Mouse (Mus musculus) hindbrain, postnatal 0 days (tissue): ENCODE measurements around the gene Kcnk7. TPM values are rescaled to one million over a fixed set of nuclear protein-coding genes. Genes with fewer than 3 reads are reported as not detected.
"Not testable (repeated sequence)": the region's sequence is repeated elsewhere in the genome, so short reads cannot be mapped to it uniquely, and the experiment has no call there.

Experiments
- ATAC-seq: fragments of 200-750 bp; cut with Nextera tagmentation; 2 replicates; pipeline ENCODE4 v1.8.0; 2017; ENCODE audit warnings: mild to moderate bottlenecking, moderate TSS enrichment, moderate library complexity
- DNase-seq: peaks from one replicate; pipeline ENCODE4 v3.0.0-alpha.2; 2015; ENCODE audit warnings: low spot score
- H3K27ac ChIP-seq: fragments of 300-500 bp; sonication (generic); 2 replicates; pipeline ENCODE4 v1.5.1; 2014; ENCODE audit warnings: mild to moderate bottlenecking
- H3K27me3 ChIP-seq: fragments of 300-500 bp; sonication (generic); 2 replicates; pipeline ENCODE4 v1.6.1; 2014; ENCODE audit warnings: low read length, mixed read lengths; ENCODE audit not compliant: insufficient read depth
- H3K36me3 ChIP-seq: fragments of 300-500 bp; sonication (generic); 2 replicates; pipeline ENCODE4 v1.6.1; 2014; ENCODE audit warnings: low read length, mixed read lengths; ENCODE audit not compliant: insufficient read depth
- H3K4me1 ChIP-seq: fragments of 300-500 bp; sonication (generic); 2 replicates; pipeline ENCODE4 v1.6.1; 2014; ENCODE audit warnings: antibody characterized with exemption, low read length, mixed read lengths; ENCODE audit not compliant: insufficient read depth
- H3K4me2 ChIP-seq: fragments of 300-500 bp; sonication (generic); 2 replicates; pipeline ENCODE4 v1.6.1; 2014; ENCODE audit warnings: low read depth, mild to moderate bottlenecking, low read length, moderate library complexity, mixed read lengths
- H3K4me3 ChIP-seq: fragments of 300-500 bp; sonication (generic); 2 replicates; pipeline ENCODE4 v1.5.1; 2014; ENCODE audit warnings: low read length
- H3K9ac ChIP-seq: fragments of 300-500 bp; sonication (generic); replicated peaks from 2 replicates; pipeline ENCODE4 v1.6.1; 2014; ENCODE audit warnings: mild to moderate bottlenecking, low read length, moderate library complexity, mixed read lengths
- H3K9me3 ChIP-seq: fragments of 300-500 bp; sonication (generic); 2 replicates; pipeline ENCODE4 v1.6.1; 2016; ENCODE audit warnings: low read length, mixed read lengths
- CTCF ChIP-seq: IDR thresholded peaks from 2 replicates; pipeline ENCODE4 v1.5.1; 2016; ENCODE audit warnings: antibody characterized with exemption, control low read depth, low read depth
- WGBS: fragments of 180-500 bp; shearing (Covaris S2); extraction: QIAGEN DNeasy Blood & Tissue Kit; methylation state at CpG from one replicate; pipeline ENCODE4 v1.1.7; 2014; 5-methylcytosine and 5-hydroxymethylcytosine counted together
- polyA plus RNA-seq: library from polyadenylated mRNA; unstranded; fragments of >200 nt; fragmentation: Nextera tagmentation; extraction: Ambion mirVana; gene quantifications from 2 replicates; pipeline ENCODE4 v1.2.1, GENCODE M21; 2015
- total RNA-seq: library from RNA; depleted of rRNA; stranded (reverse); fragments of >200 nt; gene quantifications from 2 replicates; pipeline ENCODE4 v1.2.3, GENCODE M21; 2014

Gene Kcnk7
- total and polyA plus RNA-seq, 2 experiments from 2014 or later, result 0.19 TPM; not detected in 1

DNA sequence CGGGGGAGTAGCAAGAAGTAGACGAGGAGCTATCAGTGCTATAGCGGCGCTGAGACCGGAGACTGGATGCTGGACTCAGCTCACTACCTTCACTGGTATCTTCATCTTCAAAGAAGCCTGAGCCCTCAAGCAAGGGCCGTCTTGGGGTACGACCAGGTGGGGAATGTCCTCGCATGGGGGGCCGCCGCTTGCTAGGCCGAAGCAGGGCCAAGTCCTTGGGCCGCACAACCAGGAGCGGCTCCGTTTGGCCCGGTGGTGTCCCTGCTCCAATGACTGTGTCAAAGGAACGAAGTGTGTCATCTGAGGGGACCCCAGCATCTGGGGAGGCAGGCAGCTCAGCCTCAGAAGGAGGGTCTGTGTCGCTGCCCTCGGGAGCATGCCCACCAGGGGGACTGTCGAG is 18.7 kb upstream of the Kcnk7 start:
- H3K4me1 ChIP-seq, result peaks cover 14% of the 10 kb centered on the region
- no peak overlapping the region for H3K9ac ChIP-seq
- peaks cover 56% of the 10 kb centered on the region for H3K36me3 ChIP-seq
- WGBS, result 94% methylated on average over 19 of the region's 19 CpGs
- DNase-seq (no peak), ATAC-seq (no peak)
- H3K9me3 ChIP-seq, result no peaks in the 10 kb centered on the region
- no peak overlapping the region for H3K27ac ChIP-seq
- no peak for TF ChIP-seq CTCF
- H3K27me3 ChIP-seq, result no peaks in the 10 kb centered on the region
- H3K4me2 ChIP-seq, result no peak overlapping the region
- H3K4me3 ChIP-seq, result no peak overlapping the region

DNA sequence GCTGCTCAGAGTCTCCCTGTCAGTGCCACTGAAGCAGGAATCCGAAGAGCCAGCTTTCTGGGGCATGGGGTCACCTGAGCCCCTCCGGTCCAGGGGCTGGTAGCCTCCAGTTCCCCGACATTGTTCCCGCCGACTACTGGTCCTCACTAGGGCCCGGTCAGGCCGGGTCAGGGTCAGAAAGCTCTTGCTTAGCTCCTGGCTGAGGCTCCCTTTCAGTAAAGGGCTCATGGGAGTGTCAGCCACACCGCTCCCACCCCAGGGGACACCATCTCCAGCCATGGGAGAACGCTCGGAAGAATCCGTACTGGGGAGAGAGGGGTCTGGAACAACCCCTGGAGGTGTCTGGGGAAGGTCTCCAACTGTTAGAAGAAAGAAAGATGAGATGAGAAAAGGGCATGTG is 18.3 kb upstream of the Kcnk7 start:
- Histone ChIP-seq H3K4me2 (no peak overlapping the region), H3K27ac (no peak overlapping the region), H3K36me3 (peaks cover 52% of the 10 kb centered on the region), H3K4me3 (no peak overlapping the region), H3K4me1 (peaks cover 19% of the 10 kb centered on the region), H3K9me3 (no peaks in the 10 kb centered on the region), H3K9ac (no peak overlapping the region), H3K27me3 (no peaks in the 10 kb centered on the region)
- ATAC-seq, result no peak
- no peak for TF ChIP-seq CTCF
- DNase-seq, result no peak
- 96% methylated on average over 11 of the region's 11 CpGs for WGBS

DNA sequence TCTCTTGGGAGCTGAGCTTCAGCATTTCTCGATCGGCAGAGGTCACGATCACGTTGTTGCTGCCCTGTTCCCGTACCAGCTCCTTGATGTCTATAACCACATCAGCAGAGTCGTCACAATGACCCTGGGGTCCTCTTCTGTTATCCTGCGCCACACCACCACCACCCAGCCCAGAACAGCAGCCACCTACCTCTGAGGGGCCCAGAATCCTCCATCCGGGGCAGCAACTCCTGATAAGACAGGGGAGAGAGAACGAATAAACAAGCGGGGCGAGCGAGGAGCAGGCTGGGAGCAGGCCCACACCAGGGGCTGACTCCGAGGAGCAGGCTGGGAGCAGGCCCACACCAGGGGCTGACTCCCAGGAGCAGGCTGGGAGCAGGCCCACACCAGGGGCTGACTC is 17.7 kb upstream of the Kcnk7 start:
- no peaks in the 10 kb centered on the region for H3K27me3 ChIP-seq
- 93% methylated on average over 13 of the region's 13 CpGs for WGBS
- no peak overlapping the region for H3K27ac ChIP-seq
- H3K4me1 ChIP-seq, result peaks cover 24% of the 10 kb centered on the region
- ATAC-seq, result no peak
- peaks cover 46% of the 10 kb centered on the region for H3K36me3 ChIP-seq
- no peak for TF ChIP-seq CTCF
- no peak for DNase-seq
- H3K4me2 ChIP-seq, result no peak overlapping the region
- no peak overlapping the region for H3K9ac ChIP-seq
- H3K4me3 ChIP-seq, result no peak overlapping the region
- no peaks in the 10 kb centered on the region for H3K9me3 ChIP-seq

DNA sequence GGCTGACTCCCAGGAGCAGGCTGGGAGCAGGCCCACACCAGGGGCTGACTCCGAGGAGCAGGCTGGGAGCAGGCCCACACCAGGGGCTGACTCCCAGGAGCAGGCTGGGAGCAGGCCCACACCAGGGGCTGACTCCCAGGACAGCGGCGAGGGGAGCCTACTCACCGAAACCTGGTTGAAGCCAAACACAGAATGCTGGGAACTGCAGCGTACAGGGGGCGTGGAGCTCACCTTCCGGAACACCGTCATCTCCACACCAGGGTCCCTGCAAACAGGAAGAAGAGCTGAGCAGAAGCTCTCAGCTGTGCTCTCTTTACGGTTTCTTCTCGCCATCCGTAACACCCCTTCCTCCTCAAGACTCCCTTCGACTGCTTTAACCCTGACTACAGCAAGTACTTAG is 17.2 kb upstream of the Kcnk7 start:
- not testable (repeated sequence) for H3K27me3 ChIP-seq, ATAC-seq, H3K9me3 ChIP-seq, H3K27ac ChIP-seq, H3K9ac ChIP-seq, H3K4me3 ChIP-seq, H3K4me2 ChIP-seq, DNase-seq
- H3K4me1 ChIP-seq, result peaks cover 28% of the 10 kb centered on the region
- WGBS, result 94% methylated on average over 12 of the region's 12 CpGs
- H3K36me3 ChIP-seq, result peaks cover 41% of the 10 kb centered on the region

DNA sequence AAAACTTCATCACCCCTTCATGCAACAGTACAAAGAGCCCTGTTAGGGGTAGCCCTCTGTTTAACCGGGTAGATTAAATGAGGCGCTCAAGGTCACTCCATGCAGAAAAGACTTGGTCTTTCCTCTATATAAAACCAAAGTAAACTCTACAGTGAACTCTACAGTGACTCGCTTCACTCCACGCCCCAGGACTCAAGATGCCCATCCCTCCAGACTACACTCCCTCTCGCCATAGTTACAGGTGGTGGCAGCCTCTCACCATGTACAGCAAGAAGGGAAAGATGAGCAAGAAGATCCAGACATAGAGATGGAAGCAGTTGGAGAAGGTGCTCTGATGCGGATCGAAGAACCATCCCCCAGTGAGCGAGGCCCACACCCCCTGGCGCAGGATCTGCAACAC is 16.4 kb upstream of the Kcnk7 start:
- ATAC-seq, result no peak
- peak overlapping the region; percentile 83 for H3K9ac ChIP-seq
- H3K27me3 ChIP-seq, result no peaks in the 10 kb centered on the region
- no peaks in the 10 kb centered on the region for H3K9me3 ChIP-seq
- peak overlapping the region; percentile 82; the same call in 1 of the 2 replicates for H3K27ac ChIP-seq
- WGBS, result 21% methylated on average over 9 of the region's 9 CpGs
- peaks cover 33% of the 10 kb centered on the region for H3K36me3 ChIP-seq
- H3K4me1 ChIP-seq, result peaks cover 28% of the 10 kb centered on the region
- no peak for TF ChIP-seq CTCF
- H3K4me3 ChIP-seq, result peak overlapping the region; percentile 89
- peak overlapping the region; percentile 100 for H3K4me2 ChIP-seq
- no peak for DNase-seq

DNA sequence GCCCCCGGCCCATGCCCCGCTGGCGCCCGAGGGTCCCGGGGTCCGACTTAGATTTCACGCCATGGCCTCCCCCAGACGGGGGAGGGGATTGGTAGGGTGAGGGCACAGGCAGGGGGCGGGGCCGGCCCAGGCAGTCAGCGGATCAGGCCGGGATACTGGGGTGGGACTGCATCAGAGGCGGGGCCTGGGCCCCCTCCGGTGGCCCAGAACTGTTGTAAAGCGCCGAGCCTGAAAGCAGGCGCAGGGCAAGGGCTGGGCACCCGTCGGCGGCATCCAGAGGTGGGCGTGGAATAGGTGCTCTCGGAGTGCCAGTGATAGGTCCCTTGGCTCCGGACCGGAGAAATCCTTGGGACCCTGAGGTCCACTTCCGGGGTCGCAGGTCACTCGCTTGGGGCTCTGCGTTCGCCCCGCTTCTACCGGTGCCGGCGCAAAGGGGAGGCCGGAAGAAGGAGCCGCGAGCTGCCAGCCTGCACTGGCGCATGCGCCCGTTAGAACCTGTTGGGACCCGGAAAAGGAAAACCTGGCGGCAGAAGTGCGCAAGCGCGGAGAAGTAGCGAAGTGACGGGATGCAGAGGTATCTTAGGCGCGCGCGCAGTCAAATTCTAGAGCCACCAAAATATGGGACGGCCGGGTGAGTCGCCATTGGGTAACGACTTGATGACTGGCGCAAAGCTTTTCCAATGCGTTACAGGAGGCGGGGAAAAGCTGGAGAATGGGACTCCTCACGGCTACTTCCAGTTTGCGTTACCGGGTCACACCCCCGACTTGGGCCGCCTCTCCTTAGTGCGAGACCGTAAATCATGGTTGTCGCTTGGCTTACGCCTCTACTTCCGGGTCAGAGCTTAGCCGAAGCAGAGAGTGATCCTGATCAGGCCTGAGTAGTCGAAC is 15.7 kb upstream of the Kcnk7 start, which contains the start of the genes Map3k11 and Pcnx3:
Map3k11 (plus strand) TSS at position 543 of the 888 bp plus-strand sequence.
Pcnx3 (minus strand) TSS at position 709 of the 888 bp plus-strand sequence.
- H3K4me3 ChIP-seq, result peak within 1 kb of the TSS; percentile 89
- H3K36me3 ChIP-seq, result peaks cover 26% of the 10 kb centered on the region
- peak; percentile 99 for DNase-seq
- peaks cover 28% of the 10 kb centered on the region for H3K4me1 ChIP-seq
- peak; percentile 96 for ATAC-seq
- peak; percentile 50 for TF ChIP-seq CTCF
- H3K9me3 ChIP-seq, result no peaks in the 10 kb centered on the region
- H3K9ac ChIP-seq, result peak within 1 kb of the TSS; percentile 83
- no peaks in the 10 kb centered on the region for H3K27me3 ChIP-seq
- under 1% methylated on average over 69 of the region's 69 CpGs for WGBS
- peak within 1 kb of the TSS; percentile 100 for H3K4me2 ChIP-seq
- H3K27ac ChIP-seq, result peak within 1 kb of the TSS; percentile 82

DNA sequence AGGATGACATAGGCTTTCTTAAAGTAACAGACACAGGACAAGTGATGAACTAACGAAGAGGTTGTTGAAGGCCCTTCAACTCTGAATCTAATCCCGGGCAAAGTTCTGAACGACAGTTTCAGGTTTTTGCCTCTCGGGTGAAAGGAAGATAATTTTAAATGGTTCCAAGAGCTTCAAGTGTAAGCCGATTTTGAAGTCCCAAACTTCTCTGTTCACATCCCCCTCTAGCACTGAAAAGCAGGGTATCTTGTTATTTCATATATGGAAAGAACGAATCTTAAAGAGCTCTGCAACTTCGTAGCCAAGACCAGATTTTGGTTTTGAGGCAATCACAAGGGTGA is 15.1 kb upstream of the Kcnk7 start:
- under 1% methylated on average over 7 of the region's 7 CpGs for WGBS
- DNase-seq (no peak), ATAC-seq (no peak)
- TF ChIP-seq CTCF, result no peak
- Histone ChIP-seq H3K4me2 (peak overlapping the region; percentile 100), H3K4me3 (peak overlapping the region; percentile 89), H3K9me3 (no peaks in the 10 kb centered on the region), H3K4me1 (peaks cover 28% of the 10 kb centered on the region), H3K27me3 (no peaks in the 10 kb centered on the region), H3K36me3 (peaks cover 21% of the 10 kb centered on the region), H3K27ac (peak overlapping the region; percentile 82), H3K9ac (peak overlapping the region; percentile 83)
